Mouse (Mus musculus) bone marrow, adult 2 months (tissue): ENCODE data around the gene Gm17631.

ENCODE experiments used
- CTCF ChIP-seq: fragments of 200-500 bp; IDR thresholded peaks from 2 replicates; pipeline ENCODE4 v1.5.1; 2011; ENCODE audit warnings: low read length, control low read depth; ENCODE audit not compliant: control insufficient read depth, insufficient read depth
- POLR2A ChIP-seq: fragments of 200-500 bp; IDR thresholded peaks from 2 replicates; pipeline ENCODE4 v1.6.1; 2011; ENCODE audit warnings: low read depth, mild to moderate bottlenecking, control low read depth, low read length, borderline replicate concordance; ENCODE audit not compliant: control insufficient read depth

GRCm38 (mm10) chr6:129825559-129825958 is 36.9 kb upstream of the Gm17631 start:
- no peak for TF ChIP-seq CTCF
- no peak for TF ChIP-seq POLR2A
